Mouse (Mus musculus): ENCODE measurements at regions not wholly inside any gene's neighbourhood (a gene's known extent, or its start where the extent isn't known, plus 50 kb on each side); places are given as distances from the start of the nearest gene placed in this dataset.
A peak's percentile ranks its signal among the peaks of the same experiment; 100 is the strongest.
"Not testable (repeated sequence)": the region's sequence is repeated elsewhere in the genome, so short reads cannot be mapped to it uniquely, and the experiment has no call there.

DNA sequence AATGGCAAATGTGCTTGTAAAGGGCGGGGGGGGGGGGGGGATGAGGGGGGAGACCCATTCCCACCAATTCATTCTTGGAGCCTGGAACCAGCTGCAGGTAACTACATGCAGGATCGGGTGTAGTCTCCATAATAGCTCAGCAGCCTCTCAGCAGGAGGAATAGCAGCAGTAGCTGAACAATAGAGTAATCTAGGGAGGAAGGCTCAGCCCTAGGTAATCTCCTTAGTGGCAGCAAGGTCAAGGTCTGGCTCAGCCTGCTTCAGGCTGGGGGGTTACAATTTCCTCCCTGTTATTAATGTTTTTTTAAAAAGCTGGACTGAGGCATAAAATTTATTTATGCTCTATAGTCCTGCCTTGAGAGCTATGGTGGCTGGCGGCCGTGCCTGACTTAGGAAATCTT is 171.2 kb upstream of the Klf6 start:
- no peak for DNase-seq (ENCODE audit: extremely low spot score in 1 of 2, low spot score in 2 of 2)
- intact Hi-C loops (cut with DNase I), result no loop called here
- H3K27ac ChIP-seq, result no peak overlapping the region

DNA sequence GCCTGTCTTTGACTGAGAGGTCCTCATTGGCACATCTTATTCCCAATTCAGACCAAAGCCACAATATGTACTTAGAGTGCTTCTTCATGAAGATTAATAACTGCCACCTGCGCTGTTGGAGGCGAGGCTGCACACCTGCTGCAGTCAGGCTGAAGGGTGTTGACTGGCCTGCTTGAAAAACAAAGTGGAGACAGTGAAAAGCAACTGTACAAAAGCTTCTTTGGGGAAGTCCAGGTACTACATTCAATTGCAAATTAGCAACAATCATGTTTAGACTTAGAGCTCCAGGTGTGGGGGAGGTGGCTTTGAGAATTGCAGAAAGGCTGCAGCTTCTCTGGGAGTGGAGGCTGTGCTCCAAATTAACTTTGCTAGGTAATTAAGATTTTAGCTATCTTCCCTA is 170.6 kb upstream of the Klf6 start:
- intact Hi-C loops (cut with DNase I), result not testable (repeated sequence)

More for the DNA sequence above, 171.2 kb upstream of the Klf6 start:
- TF ChIP-seq CTCF (IDR thresholded peaks at IDR 0.05), result no peak
- H3K4me3 ChIP-seq, result no peak overlapping the region

DNA sequence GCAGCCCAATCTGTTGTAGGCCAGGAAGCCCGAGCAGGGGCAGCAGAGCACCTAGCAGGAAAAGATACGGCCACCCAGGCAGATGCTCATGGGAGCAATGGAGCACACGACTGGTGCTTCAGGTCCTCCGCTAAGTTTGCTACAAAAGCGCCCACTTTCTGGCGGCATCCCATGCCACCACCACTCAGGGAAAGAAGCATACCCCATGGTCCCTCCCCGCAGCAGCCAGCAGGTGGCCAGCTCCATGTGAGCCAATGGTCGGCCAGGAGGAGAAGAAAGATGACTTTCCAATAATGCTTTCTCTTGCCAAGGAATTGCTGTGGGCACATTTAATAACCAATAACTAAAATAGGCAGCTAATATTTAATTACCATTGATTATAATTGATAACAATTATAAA is 166.7 kb upstream of the Klf6 start:
- DNase-seq (ENCODE audit: extremely low spot score in 1 of 2, low spot score in 2 of 2), result no peak
- TF ChIP-seq CTCF (IDR thresholded peaks at IDR 0.05), result no peak
- no peak overlapping the region for H3K27ac ChIP-seq
- no peak overlapping the region for H3K4me3 ChIP-seq
- intact Hi-C loops (cut with DNase I), result no loop called here

More for the DNA sequence above, 170.6 kb upstream of the Klf6 start:
- H3K4me3 ChIP-seq; DNase-seq (ENCODE audit: extremely low spot score in 1 of 2, low spot score in 2 of 2); H3K27ac ChIP-seq: not testable (repeated sequence)

DNA sequence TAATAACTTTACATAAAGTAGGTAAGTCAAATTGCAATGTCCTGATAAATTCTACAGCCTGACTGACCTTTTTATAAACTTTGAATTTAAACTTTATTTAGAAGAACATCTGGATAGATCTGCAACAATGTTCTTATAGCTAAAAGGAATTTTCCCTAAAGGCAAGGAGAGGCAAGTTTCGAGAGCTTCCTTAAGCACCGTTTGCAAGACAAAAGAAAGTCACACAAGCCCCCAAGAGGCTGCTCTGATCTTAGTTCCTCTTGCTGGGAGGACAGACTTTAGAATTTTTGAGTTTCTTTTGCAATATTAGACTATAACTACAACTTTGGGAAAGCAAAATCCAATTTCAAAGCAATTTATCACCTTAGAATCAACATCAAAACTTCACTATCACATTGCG is 165.7 kb upstream of the Klf6 start:
- intact Hi-C loops (cut with DNase I); DNase-seq (ENCODE audit: extremely low spot score in 1 of 2, low spot score in 2 of 2): not testable (repeated sequence)

DNA sequence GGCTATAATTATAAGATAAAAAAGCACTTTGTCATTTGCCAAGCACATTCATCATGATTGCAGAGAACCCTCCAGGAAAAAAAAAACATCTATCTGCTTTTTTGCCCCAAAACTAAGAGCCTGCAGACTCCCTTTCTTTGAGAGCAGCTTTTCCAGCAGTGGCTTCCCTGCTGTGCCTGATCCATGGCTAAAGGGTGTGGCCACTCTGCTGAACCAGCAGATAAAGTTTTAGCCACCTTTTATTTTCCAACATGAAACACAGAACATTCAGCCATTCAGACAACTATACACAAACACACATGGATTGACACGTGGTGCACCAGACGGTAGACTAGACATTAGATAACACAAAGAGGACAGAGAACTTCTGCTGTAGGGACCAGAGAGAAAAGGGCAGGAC is 164.9 kb upstream of the Klf6 start:
- no peak for TF ChIP-seq CTCF (IDR thresholded peaks at IDR 0.05)
- intact Hi-C loops (cut with DNase I), result no loop called here

More for the DNA sequence above, 165.7 kb upstream of the Klf6 start:
- not testable (repeated sequence) for H3K27ac ChIP-seq, H3K4me3 ChIP-seq

DNA sequence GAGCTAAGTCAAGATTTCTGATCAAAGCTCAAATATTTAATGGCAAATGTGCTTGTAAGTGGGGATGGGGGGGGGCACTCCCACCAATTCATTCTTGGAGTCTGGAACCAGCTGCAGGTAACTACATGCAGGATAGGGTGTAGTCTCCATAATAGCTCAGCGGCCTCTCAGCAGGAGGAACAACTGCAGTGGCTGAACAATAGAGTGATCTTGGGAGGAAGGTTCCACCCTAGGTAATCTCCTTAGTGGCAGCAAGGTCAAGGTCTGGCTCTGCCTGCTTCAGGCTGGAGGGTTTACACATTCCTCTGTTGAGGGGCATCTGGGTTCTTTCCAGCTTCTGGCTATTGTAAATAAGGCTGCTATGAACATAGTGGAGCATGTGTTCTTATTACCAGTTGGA is 164.0 kb upstream of the Klf6 start:
- H3K4me3 ChIP-seq; DNase-seq (ENCODE audit: extremely low spot score in 1 of 2, low spot score in 2 of 2); H3K27ac ChIP-seq; intact Hi-C loops (cut with DNase I): not testable (repeated sequence)

More for the DNA sequence above, 164.9 kb upstream of the Klf6 start:
- no peak for DNase-seq (ENCODE audit: extremely low spot score in 1 of 2, low spot score in 2 of 2)
- H3K4me3 ChIP-seq, result no peak overlapping the region
- H3K27ac ChIP-seq, result no peak overlapping the region

DNA sequence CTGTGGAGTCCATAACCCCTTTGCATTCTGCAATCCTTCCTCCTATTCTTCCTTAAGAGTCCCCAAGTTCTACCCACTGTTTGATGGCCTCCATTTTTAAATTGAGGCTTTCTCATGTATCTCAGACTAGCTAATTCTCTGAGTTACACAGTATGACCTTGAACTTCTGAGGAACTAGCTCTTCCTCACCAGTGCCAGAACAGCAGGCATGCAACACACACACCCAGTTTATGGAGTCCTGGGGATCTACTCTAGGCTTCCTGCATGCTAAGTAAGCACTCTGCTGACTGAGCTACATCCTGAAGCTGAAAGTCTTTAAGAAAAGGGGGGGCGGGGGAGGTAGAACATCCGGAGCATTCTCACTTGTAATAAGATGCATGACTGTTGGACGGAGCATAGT is 159.2 kb upstream of the Klf6 start:
- DNase-seq (ENCODE audit: extremely low spot score in 1 of 2, low spot score in 2 of 2), result no peak
- intact Hi-C loops (cut with DNase I), result no loop called here
- no peak overlapping the region for H3K27ac ChIP-seq
- no peak overlapping the region for H3K4me3 ChIP-seq
- no peak for TF ChIP-seq CTCF (IDR thresholded peaks at IDR 0.05)

DNA sequence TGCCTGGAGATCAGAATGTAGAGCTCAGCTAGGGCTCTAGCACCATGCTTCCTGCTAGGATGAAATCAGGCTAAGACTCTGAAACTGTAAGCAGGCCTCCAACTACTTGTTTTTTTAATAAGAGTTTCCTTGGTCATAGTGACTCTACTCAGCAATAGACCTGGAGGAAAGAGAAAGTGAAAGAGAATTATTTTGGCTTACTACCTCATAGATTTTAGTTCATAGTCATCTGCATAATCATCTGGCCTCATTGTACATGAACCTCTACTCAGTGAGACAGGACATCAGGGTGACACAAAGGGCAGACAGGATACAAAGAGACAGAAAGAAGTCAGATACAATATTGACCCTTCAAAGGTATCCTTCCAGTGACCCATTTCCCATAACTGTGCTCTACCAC is 156.3 kb upstream of the Klf6 start:
- H3K27ac ChIP-seq, result no peak overlapping the region
- no peak for TF ChIP-seq CTCF (IDR thresholded peaks at IDR 0.05)
- no peak overlapping the region for H3K4me3 ChIP-seq
- DNase-seq (ENCODE audit: extremely low spot score in 1 of 2, low spot score in 2 of 2), result no peak
- intact Hi-C loops (cut with DNase I), result no loop called here

DNA sequence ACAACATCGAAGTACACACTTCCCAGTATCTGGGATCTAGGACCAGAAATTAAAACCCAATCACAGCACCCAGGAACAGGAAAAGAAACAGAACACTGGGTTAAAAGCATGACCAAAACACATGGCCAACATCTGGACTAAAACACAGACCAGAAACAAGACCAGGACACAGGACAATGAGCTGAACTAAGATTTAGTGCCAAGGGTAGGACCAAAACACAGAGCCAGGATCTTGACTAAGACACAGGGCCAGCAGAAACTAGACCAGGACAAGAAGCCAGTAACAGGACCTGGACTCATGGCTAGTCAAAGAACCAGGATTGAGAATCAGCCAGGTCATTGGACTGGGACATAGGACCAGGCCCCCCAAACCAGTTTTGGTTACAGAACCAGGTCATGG is 149.6 kb upstream of the Klf6 start:
- DNase-seq (ENCODE audit: extremely low spot score in 1 of 2, low spot score in 2 of 2), result no peak
- intact Hi-C loops (cut with DNase I), result loop anchor here (10.0 kb wide), 1 partner anchor 763 kb away; no protein-coding TSS in a partner anchor
- TF ChIP-seq CTCF (IDR thresholded peaks at IDR 0.05), result no peak
- Histone ChIP-seq H3K4me3 (no peak overlapping the region), H3K27ac (no peak overlapping the region)

DNA sequence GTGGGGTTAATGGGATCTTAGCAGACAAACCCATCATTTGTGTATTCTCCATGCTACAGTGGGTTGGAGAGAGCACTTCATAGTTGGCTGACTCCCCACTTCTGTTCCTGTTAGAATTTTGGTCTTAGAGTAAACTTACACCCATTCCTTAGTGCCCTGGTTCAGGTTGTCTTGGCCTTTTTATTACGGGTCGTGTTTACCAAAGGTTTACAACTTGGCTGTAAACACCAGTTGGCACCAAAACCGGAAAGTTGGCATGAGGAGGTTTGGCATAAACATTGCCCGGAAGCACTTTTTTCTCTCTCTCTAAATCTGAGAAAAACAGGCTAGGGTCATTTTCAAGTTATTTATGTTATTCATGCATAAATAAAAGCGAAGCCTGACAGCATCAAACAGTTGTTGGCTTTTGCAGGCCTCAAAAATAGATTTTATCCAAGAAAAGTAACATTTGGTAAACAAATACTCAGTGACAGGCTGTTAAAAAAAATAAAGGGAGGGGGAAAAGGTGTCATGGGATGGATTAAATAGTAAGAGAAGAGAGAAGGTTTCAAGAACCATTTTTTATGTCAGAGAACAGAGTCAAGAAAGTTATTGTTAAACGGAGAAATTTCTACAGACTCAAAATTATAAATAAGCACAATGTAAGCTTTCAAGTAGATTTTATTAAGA is 148.0 kb upstream of the Klf6 start:
- Histone ChIP-seq H3K27ac (no peak overlapping the region), H3K4me3 (no peak overlapping the region)
- no peak for TF ChIP-seq CTCF (IDR thresholded peaks at IDR 0.05)
- DNase-seq (ENCODE audit: extremely low spot score in 1 of 2, low spot score in 2 of 2), result no peak
- intact Hi-C loops (cut with DNase I), result loop anchor here (10.0 kb wide), 1 partner anchor 761 kb away; no protein-coding TSS in a partner anchor

DNA sequence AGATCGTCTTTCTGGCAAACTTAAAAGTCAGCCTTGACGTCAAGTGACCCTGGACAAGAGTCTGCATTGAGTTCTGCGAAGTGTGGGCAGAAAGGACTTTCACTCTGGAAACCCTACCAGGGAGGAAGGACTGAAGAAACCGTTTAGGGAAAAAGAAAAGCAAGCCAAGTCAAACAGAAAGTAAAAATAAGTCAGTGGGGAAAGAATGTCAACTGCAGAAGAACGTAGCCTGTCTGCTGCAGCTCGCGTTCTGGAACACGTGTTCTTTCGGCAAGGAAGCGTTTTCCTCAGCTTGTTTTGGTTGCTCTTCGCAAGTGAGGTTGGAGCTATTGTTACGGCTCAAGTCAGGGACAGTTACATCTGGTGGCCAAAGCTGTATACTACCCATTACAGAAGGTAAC is 147.1 kb upstream of the Klf6 start:
- H3K4me3 ChIP-seq, result peak overlapping the region; percentile 32
- intact Hi-C loops (cut with DNase I), result loop anchor here (10.0 kb wide), 1 partner anchor 761 kb away; no protein-coding TSS in a partner anchor

DNA sequence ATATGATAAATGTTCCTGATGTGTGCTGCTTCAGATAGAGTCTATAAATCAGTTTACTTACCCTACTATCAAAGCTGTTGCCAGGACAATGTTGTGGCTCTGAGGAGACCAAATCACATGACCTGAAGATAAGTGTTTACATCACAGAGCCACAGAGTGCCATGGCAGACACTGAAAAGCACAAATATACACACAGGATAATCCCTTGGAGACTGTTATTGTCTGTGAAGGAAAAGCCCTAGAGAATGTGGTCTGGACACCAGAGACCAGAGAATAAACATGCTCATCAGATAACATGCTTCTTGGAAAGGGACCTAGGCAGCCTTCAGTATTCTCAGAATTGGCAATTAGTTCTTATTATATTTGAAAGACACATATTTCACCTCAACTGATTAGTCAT is 146.5 kb upstream of the Klf6 start:
- TF ChIP-seq CTCF (IDR thresholded peaks at IDR 0.05), result no peak
- H3K4me3 ChIP-seq, result peak overlapping the region; percentile 32; the same call in 1 of the 2 replicates
- no peak for DNase-seq (ENCODE audit: extremely low spot score in 1 of 2, low spot score in 2 of 2)
- no peak overlapping the region for H3K27ac ChIP-seq
- intact Hi-C loops (cut with DNase I), result loop anchor here (10.0 kb wide), 1 partner anchor 760 kb away; no protein-coding TSS in a partner anchor

More for the DNA sequence above, 147.1 kb upstream of the Klf6 start:
- H3K27ac ChIP-seq, result peak overlapping the region; percentile 10; the same call in 1 of the 2 replicates
- no peak for TF ChIP-seq CTCF (IDR thresholded peaks at IDR 0.05)
- DNase-seq (ENCODE audit: extremely low spot score in 1 of 2, low spot score in 2 of 2), result no peak

DNA sequence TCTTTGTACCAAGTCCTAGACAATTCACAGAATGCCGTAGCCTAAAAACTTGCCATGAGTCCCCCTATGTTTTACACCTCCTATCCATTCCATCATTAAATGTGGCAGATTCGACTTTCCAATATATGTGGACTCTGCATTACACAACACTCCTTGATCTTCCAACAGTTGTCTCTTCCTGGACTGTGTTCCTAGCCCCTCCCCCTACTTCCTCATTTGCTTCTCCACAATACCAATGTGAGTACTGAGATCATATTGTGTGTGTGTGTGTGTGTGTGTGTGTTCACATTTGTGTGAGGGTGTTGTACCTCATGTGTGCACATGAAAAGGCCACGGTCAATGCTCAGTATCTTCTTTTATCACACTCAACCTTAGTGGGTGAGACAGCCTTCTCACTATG is 144.5 kb upstream of the Klf6 start:
- Histone ChIP-seq H3K4me3 (no peak overlapping the region), H3K27ac (no peak overlapping the region)
- no peak for TF ChIP-seq CTCF (IDR thresholded peaks at IDR 0.05)
- intact Hi-C loops (cut with DNase I), result loop anchor here (10.0 kb wide), 1 partner anchor 758 kb away; no protein-coding TSS in a partner anchor
- no peak for DNase-seq (ENCODE audit: extremely low spot score in 1 of 2, low spot score in 2 of 2)

All from left cerebral cortex, adult 2 months (tissue).